36 mouse cellular contexts compared by ENCODE assay signal in genomic region chr16:18986381-18986780, GRCm38 (mm10).
"Had no signal": no experiment of that assay in that cellular context is flagged by ENCODE, and none has a peak within 500 bp of the region (broad histone marks: within the 10 kb centered on the region; RNA-seq: fewer than 3 reads in every experiment).

No protein-coding gene starts in this region.

- H3K4me3 ChIP-seq: heart, embryonic 10.5 days; heart, embryonic 12.5 days; heart, embryonic 13.5 days; heart, embryonic 15.5 days; hindbrain, embryonic 10.5 days; hindbrain, embryonic 12.5 days; hindbrain, embryonic 13.5 days; hindbrain, embryonic 15.5 days; intestine, embryonic 15.5 days; kidney, embryonic 15.5 days; layer of hippocampus, adult 2 months; left cerebral cortex, adult 2 months had no signal

- H3K36me3 ChIP-seq: heart, embryonic 10.5 days; heart, embryonic 12.5 days; heart, embryonic 13.5 days; heart, embryonic 15.5 days; hindbrain, embryonic 10.5 days; hindbrain, embryonic 12.5 days; hindbrain, embryonic 13.5 days; hindbrain, embryonic 15.5 days; intestine, embryonic 15.5 days; kidney, embryonic 15.5 days had no signal

- ATAC-seq: hindbrain, embryonic 16.5 days; hindbrain, postnatal 0 days; inflammation-experienced regulatory T-cells, adult 6 months; intestine, embryonic 15.5 days; intestine, embryonic 16.5 days; intestine, postnatal 0 days had no signal

- H3K27ac ChIP-seq: heart, embryonic 10.5 days; heart, embryonic 13.5 days; heart, embryonic 15.5 days; hindbrain, embryonic 10.5 days; hindbrain, embryonic 12.5 days; hindbrain, embryonic 13.5 days; hindbrain, embryonic 14.5 days; hindbrain, embryonic 15.5 days; hindbrain, postnatal 0 days; intestine, embryonic 15.5 days; kidney, embryonic 15.5 days; kidney, postnatal 0 days; layer of hippocampus, adult 2 months; left cerebral cortex, adult 2 months had no signal

- H3K9me3 ChIP-seq: heart, embryonic 10.5 days; heart, embryonic 13.5 days; heart, embryonic 15.5 days; hindbrain, embryonic 12.5 days; hindbrain, embryonic 13.5 days; hindbrain, embryonic 15.5 days; intestine, embryonic 15.5 days; kidney, embryonic 15.5 days had no signal

- H3K4me1 ChIP-seq: heart, embryonic 10.5 days; heart, embryonic 12.5 days; heart, embryonic 13.5 days; heart, embryonic 15.5 days; hindbrain, embryonic 10.5 days; hindbrain, embryonic 12.5 days; hindbrain, embryonic 13.5 days; hindbrain, embryonic 15.5 days; intestine, embryonic 15.5 days; kidney, embryonic 15.5 days had no signal

- DNase-seq: heart, postnatal 10 days; heart, postnatal 14 days; heart, postnatal 36 days; heart, postnatal 4 days; kidney, adult 11 months; kidney, adult 18-20 months; kidney, adult 2 months; kidney, adult 8-10 months; kidney, adult 9 months; kidney, postnatal 10 days; kidney, postnatal 14 days; kidney, postnatal 25 days; kidney, postnatal 36 days; kidney, postnatal 4 days; layer of hippocampus, adult 9-11 months; layer of hippocampus, postnatal 36 days had no signal

- H3K9ac ChIP-seq: heart, embryonic 12.5 days; heart, embryonic 13.5 days; heart, embryonic 15.5 days; hindbrain, embryonic 12.5 days; hindbrain, embryonic 13.5 days; hindbrain, embryonic 14.5 days; hindbrain, embryonic 15.5 days; intestine, embryonic 15.5 days; kidney, embryonic 15.5 days had no signal

- H3K27me3 ChIP-seq: heart, embryonic 12.5 days; heart, embryonic 13.5 days; heart, embryonic 15.5 days; hindbrain, embryonic 12.5 days; hindbrain, embryonic 13.5 days; hindbrain, embryonic 15.5 days; intestine, embryonic 15.5 days; kidney, embryonic 15.5 days had no signal

- H3K4me2 ChIP-seq: heart, embryonic 11.5 days; heart, embryonic 12.5 days; heart, embryonic 13.5 days; heart, embryonic 15.5 days; hindbrain, embryonic 12.5 days; hindbrain, embryonic 13.5 days; hindbrain, embryonic 14.5 days; hindbrain, embryonic 15.5 days; intestine, embryonic 15.5 days; kidney, embryonic 15.5 days had no signal
